Mouse (Mus musculus) lung, adult 2 months (tissue): ENCODE data around the gene Tmem132b.

Experiments
- CTCF ChIP-seq: fragments of 200-500 bp; IDR thresholded peaks from 2 replicates; pipeline ENCODE4 v1.5.1; 2011; ENCODE audit warnings: mild to moderate bottlenecking, low read length, control low read depth; ENCODE audit not compliant: insufficient read depth
- POLR2A ChIP-seq: fragments of 200-500 bp; IDR thresholded peaks from 2 replicates; pipeline ENCODE4 v1.6.1; 2011; ENCODE audit warnings: low read depth, mild to moderate bottlenecking, control low read depth, low read length, borderline replicate concordance; ENCODE audit errors: extremely low read depth

GRCm38 (mm10) chr5:125598056-125598455, 66.5 kb downstream of the Tmem132b start:
- TF ChIP-seq POLR2A = no peak
- TF ChIP-seq CTCF = no peak
